ENCODE assay signal across 22 mouse cellular contexts in the genomic region with DNA sequence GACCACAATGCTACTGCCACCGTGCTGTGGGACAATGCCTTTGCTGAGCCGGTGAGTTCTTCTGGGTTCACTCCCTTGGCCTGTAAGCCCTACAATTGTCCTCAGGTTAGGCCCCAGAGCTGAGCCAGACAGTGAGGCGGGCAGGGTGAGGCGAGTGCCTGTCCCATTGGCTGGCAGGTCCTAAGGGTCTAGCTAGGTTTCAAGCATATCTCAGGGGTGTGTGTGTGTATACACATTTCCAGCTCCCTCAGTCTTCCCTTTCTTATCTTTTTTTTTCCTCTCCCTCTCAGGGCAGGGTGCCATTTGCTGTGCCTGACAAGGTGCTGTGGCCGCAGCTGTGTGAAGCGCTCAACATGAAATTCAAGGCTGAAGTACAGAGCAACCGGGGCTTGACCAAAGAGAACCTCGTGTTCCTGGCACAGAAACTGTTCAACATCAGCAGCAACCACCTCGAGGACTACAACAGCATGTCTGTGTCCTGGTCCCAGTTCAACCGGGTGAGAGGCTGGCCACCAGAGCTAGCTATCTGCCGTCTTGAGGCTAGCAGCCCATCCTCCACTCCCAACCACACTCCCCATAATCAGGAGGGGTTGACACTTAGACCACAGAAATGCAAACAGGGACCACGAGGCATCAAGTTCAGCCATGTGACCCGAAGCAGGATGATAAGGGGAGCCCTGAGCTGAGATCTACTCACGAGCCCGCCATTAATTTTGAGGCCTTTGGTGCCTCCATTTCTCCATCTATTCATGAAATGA. TPM values are rescaled to one million over a fixed set of nuclear protein-coding genes. Genes with fewer than 3 reads are reported as not detected.
A peak's percentile ranks its signal among the peaks of the same experiment; 100 is the strongest.
DNase-seq lines count a peak whose midpoint lies in the region; ATAC-seq lines count a peak whose summit lies in the region.
"Had no signal": no experiment of that assay in that cellular context is flagged by ENCODE, and none has a peak within 500 bp of the region (broad histone marks: within the 10 kb centered on the region; RNA-seq: fewer than 3 reads in every experiment).

No protein-coding gene starts in this region.

- H3K4me1 ChIP-seq in heart, embryonic 11.5 days (ENCODE audit: control insufficient read depth, insufficient read depth, low read length) = no peaks in the 10 kb centered on the region
- peaks cover 33% of the 10 kb centered on the region for H3K4me1 ChIP-seq in liver, embryonic 12.5 days
- H3K4me1 ChIP-seq: embryonic facial prominence, embryonic 12.5 days; forebrain, embryonic 13.5 days; midbrain, embryonic 12.5 days had no signal

- ATAC-seq in heart, embryonic 11.5 days (replicated peaks; ENCODE audit: insufficient number of reproducible peaks, low FRiP score, low TSS enrichment) = peak; percentile 55; the same call in 1 of the 2 replicates
- peak; percentile 74 for ATAC-seq in liver, embryonic 12.5 days
- ATAC-seq in megakaryocyte progenitor cell, adult 5-6 weeks (replicated peaks; ENCODE audit: poor library complexity) = peak; percentile 83
- ATAC-seq in activated CD4-positive, CD25-positive, alpha-beta regulatory T cell, adult 4 months = no peak
- ATAC-seq: forebrain, embryonic 13.5 days; hindbrain, postnatal 0 days had no signal

- WGBS in heart, embryonic 11.5 days (ENCODE audit: insufficient replicate concordance) = 67% methylated on average over 15 of the region's 15 CpGs
- 43% methylated on average over 15 of the region's 15 CpGs for WGBS in liver, embryonic 12.5 days (ENCODE audit: insufficient replicate concordance)

- H3K9ac ChIP-seq in heart, embryonic 11.5 days (ENCODE audit: low read depth, low read length) = no peak overlapping the region
- no peak overlapping the region for H3K9ac ChIP-seq in liver, embryonic 12.5 days
- H3K9ac ChIP-seq: embryonic facial prominence, embryonic 12.5 days; forebrain, embryonic 13.5 days; midbrain, embryonic 12.5 days had no signal

- DNase-seq in heart, postnatal 36 days = no peak
- DNase-seq in 416B (ENCODE audit: low read depth) = peak; percentile 34
- no peak for DNase-seq in layer of hippocampus, adult 18-20 months (ENCODE audit: low spot score in 2 of 2)
- no peak for DNase-seq in gastrocnemius, postnatal 4 days (ENCODE audit: low spot score in 2 of 2)
- DNase-seq: adrenal gland, postnatal 36 days; cerebellum, postnatal 10 days; gastrocnemius, adult 2 months; heart, postnatal 10 days; kidney, adult 11 months; kidney, postnatal 4 days; layer of hippocampus, adult 9-11 months; lung, postnatal 4 days; thymus, postnatal 14 days had no signal

- H3K4me3 ChIP-seq in heart, embryonic 11.5 days (ENCODE audit: low read depth, low read length) = no peak overlapping the region
- H3K4me3 ChIP-seq in liver, embryonic 12.5 days = no peak overlapping the region
- H3K4me3 ChIP-seq: embryonic facial prominence, embryonic 12.5 days; erythroblast, embryonic 14.5 days; forebrain, embryonic 13.5 days; gastrocnemius, adult 2 months; midbrain, embryonic 12.5 days had no signal

- no peaks in the 10 kb centered on the region for H3K27me3 ChIP-seq in heart, embryonic 11.5 days (ENCODE audit: control insufficient read depth, insufficient read depth, low read length)
- H3K27me3 ChIP-seq in liver, embryonic 12.5 days (replicated peaks) = no peaks in the 10 kb centered on the region
- H3K27me3 ChIP-seq: embryonic facial prominence, embryonic 12.5 days; forebrain, embryonic 13.5 days; midbrain, embryonic 12.5 days had no signal

- H3K9me3 ChIP-seq in heart, embryonic 11.5 days (replicated peaks; ENCODE audit: control insufficient read depth, low read length) = no peaks in the 10 kb centered on the region
- no peaks in the 10 kb centered on the region for H3K9me3 ChIP-seq in liver, embryonic 12.5 days (replicated peaks)
- H3K9me3 ChIP-seq: embryonic facial prominence, embryonic 12.5 days; forebrain, embryonic 13.5 days; midbrain, embryonic 12.5 days had no signal

- H3K27ac ChIP-seq in heart, embryonic 11.5 days (ENCODE audit: low read depth, low read length) = no peak overlapping the region
- H3K27ac ChIP-seq in liver, embryonic 12.5 days = peak overlapping the region; percentile 51
- H3K27ac ChIP-seq: embryonic facial prominence, embryonic 12.5 days; forebrain, embryonic 13.5 days; gastrocnemius, adult 2 months; hindbrain, postnatal 0 days; midbrain, embryonic 12.5 days had no signal

- H3K4me2 ChIP-seq in heart, embryonic 11.5 days = no peak overlapping the region
- 0 out of 2 replicates have a peak overlapping the region, but pooled peaks have one; percentile 10 for H3K4me2 ChIP-seq in liver, embryonic 12.5 days
- H3K4me2 ChIP-seq: embryonic facial prominence, embryonic 12.5 days; forebrain, embryonic 13.5 days; midbrain, embryonic 12.5 days had no signal

- intact Hi-C loops in heart, postnatal 36 days (cut with DNase I) = loop anchor here (5.0 kb wide), 1 partner anchor 162 kb away; no protein-coding TSS in a partner anchor

- H3K36me3 ChIP-seq in heart, embryonic 11.5 days (ENCODE audit: control insufficient read depth, insufficient read depth, low read length) = no peaks in the 10 kb centered on the region
- peaks cover 80% of the 10 kb centered on the region for H3K36me3 ChIP-seq in liver, embryonic 12.5 days
- H3K36me3 ChIP-seq: embryonic facial prominence, embryonic 12.5 days; midbrain, embryonic 12.5 days had no signal

RNA-seq across cellular contexts. Expression of a gene that starts 20.3 kb away (rescaled TPM):
- polyA plus RNA-seq in heart, embryonic 11.5 days (2014; fragmentation: Nextera tagmentation; extraction: Ambion mirVana) = 5.6 and 5.9 TPM in 2 replicates
- 10 to 100 TPM; 19.8 to 24.1 TPM for total RNA-seq in heart, postnatal 36 days (2021)
- polyA plus RNA-seq in liver, embryonic 12.5 days (2016; fragmentation: Nextera tagmentation; extraction: Ambion mirVana) = 16.0 and 17.7 TPM in 2 replicates
- total RNA-seq in megakaryocyte progenitor cell, adult 5-6 weeks (2015) = 25.3 and 31.0 TPM in 2 replicates
- 31.5 and 32.4 TPM in 2 replicates for total RNA-seq in megakaryocyte progenitor cell, adult 5-6 weeks (2017)
- 10 to 100 TPM; 23.8 to 37.0 TPM for polyA plus RNA-seq in activated CD4-positive, CD25-positive, alpha-beta regulatory T cell, adult 4 months (2017; shearing (Covaris generic))
- total RNA-seq in layer of hippocampus, adult 18-20 months (2021) = 1 to 10 TPM; 1.1 to 1.8 TPM
- total RNA-seq in gastrocnemius, postnatal 4 days (2021) = 10 to 100 TPM; 35.6 to 41.4 TPM

RNA-seq across cellular contexts. Expression of a gene that starts 29.0 kb away (rescaled TPM):
- polyA plus RNA-seq in heart, embryonic 11.5 days (2014; fragmentation: Nextera tagmentation; extraction: Ambion mirVana) = 26.4 and 32.0 TPM in 2 replicates
- 10 to 100 TPM; 62.7 to 62.8 TPM for total RNA-seq in heart, postnatal 36 days (2021)
- 31.6 and 33.7 TPM in 2 replicates for polyA plus RNA-seq in liver, embryonic 12.5 days (2016; fragmentation: Nextera tagmentation; extraction: Ambion mirVana)
- 31.1 and 32.2 TPM in 2 replicates for total RNA-seq in megakaryocyte progenitor cell, adult 5-6 weeks (2015)
- total RNA-seq in megakaryocyte progenitor cell, adult 5-6 weeks (2017) = 29.4 and 37.2 TPM in 2 replicates
- polyA plus RNA-seq in activated CD4-positive, CD25-positive, alpha-beta regulatory T cell, adult 4 months (2017; shearing (Covaris generic)) = 10 to 100 TPM; 27.8 to 37.2 TPM
- total RNA-seq in layer of hippocampus, adult 18-20 months (2021) = 10 to 100 TPM; 12.1 to 16.2 TPM
- total RNA-seq in gastrocnemius, postnatal 4 days (2021) = 10 to 100 TPM; 76.1 to 90.4 TPM

RNA-seq across cellular contexts. Expression of a gene that starts 59.8 kb away (rescaled TPM):
- polyA plus RNA-seq in heart, embryonic 11.5 days (2014; fragmentation: Nextera tagmentation; extraction: Ambion mirVana) = 45.0 and 49.0 TPM in 2 replicates
- 10 to 100 TPM; 93.5 to 93.9 TPM for total RNA-seq in heart, postnatal 36 days (2021)
- polyA plus RNA-seq in liver, embryonic 12.5 days (2016; fragmentation: Nextera tagmentation; extraction: Ambion mirVana) = 37.3 and 40.1 TPM in 2 replicates
- total RNA-seq in megakaryocyte progenitor cell, adult 5-6 weeks (2015) = 38.3 and 38.6 TPM in 2 replicates
- total RNA-seq in megakaryocyte progenitor cell, adult 5-6 weeks (2017) = 78.6 and 85.3 TPM in 2 replicates
- polyA plus RNA-seq in activated CD4-positive, CD25-positive, alpha-beta regulatory T cell, adult 4 months (2017; shearing (Covaris generic)) = 10 to 100 TPM; 71.0 to 82.0 TPM
- total RNA-seq in layer of hippocampus, adult 18-20 months (2021) = 10 to 100 TPM; 35.5 to 35.9 TPM
- total RNA-seq in gastrocnemius, postnatal 4 days (2021) = 10 to 100 TPM; 71.5 to 75.1 TPM

Comparison
In these comparisons a context has a peak if more than half of its experiments do, and no peak if none do; other contexts are left out.
1. RNA of a gene that starts 20.3 kb away (total RNA-seq): 35.6 to 41.4 TPM in gastrocnemius, postnatal 4 days, 25.3 to 32.4 TPM in megakaryocyte progenitor cell, adult 5-6 weeks and 19.8 to 24.1 TPM in heart, postnatal 36 days; 1.1 to 1.8 TPM in layer of hippocampus, adult 18-20 months; every median in the first group is over 4 times any median in the second.